Mouse (Mus musculus) urinary bladder, postnatal 36 days (tissue): ENCODE results near the gene Ythdc1.
A peak's percentile ranks its signal among the peaks of the same experiment; 100 is the strongest.
"Not testable (repeated sequence)": the region's sequence is repeated elsewhere in the genome, so short reads cannot be mapped to it uniquely, and the experiment has no call there.

ENCODE experiments used
- DNase-seq, 2 experiments: peaks; one replicate each; pipeline ENCODE4 v3.0.0; 2022; ENCODE audit warnings: low spot score in 2 of 2, mixed read lengths in 1 of 2

Ythdc1 gene

GRCm38 (mm10) chr5:86803962-86804940 lies at the start of gene Ythdc1:
Gene Ythdc1, plus strand, starts transcription at chr5:86804221.
- peak; percentile 88 to 93 for DNase-seq

- DNase-seq, result no peak
Measured at GRCm38 (mm10) chr5:86769015-86769658, 34.9 kb upstream of the Ythdc1 start.

DNA sequence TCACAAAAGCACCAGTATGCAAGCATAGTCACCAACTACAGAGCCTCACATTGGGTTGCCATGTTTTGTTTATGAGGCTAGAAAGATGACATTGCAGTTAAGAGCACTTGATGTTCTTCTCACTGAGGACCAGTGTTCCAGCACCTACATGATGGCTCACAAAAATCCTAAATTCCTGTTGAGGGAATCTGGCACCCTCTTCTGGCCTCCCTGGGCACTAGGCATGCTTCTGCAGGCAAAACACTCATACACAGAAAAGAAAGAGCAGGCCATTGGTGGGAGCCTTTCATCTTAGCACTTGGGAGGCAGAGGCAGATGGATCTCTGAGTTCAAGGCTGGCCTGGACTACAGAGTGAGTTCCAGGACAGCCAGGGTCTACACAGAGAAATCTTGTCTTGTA lies 33.0 kb upstream of the Ythdc1 start:
- no peak for DNase-seq

- peak in 1 of 2 experiments; percentile 8 for DNase-seq
Measured at GRCm38 (mm10) chr5:86776941-86777340, 27.1 kb upstream of the Ythdc1 start.

DNA sequence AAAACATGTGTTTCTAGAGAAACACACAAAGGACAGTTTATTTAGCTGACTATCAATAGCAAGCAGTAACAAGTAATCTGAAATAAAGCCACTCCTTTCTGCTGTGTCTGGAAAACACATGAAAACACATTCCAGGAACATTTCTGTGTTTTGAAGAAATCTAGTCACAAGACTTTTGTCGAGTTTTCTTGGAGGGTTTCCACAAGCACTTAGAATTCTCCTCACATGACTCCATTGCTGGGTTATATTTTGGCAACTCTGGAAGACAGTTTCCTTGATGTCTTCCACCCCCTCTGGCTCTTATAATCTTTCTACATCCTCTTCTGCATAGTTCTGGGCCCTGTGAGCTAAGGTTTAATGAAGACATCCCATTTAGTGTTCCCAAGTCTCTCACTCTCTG lies 25.6 kb upstream of the Ythdc1 start:
- DNase-seq, result no peak

- no peak for DNase-seq
Measured at GRCm38 (mm10) chr5:86783059-86783458, 21.0 kb upstream of the Ythdc1 start.

DNA sequence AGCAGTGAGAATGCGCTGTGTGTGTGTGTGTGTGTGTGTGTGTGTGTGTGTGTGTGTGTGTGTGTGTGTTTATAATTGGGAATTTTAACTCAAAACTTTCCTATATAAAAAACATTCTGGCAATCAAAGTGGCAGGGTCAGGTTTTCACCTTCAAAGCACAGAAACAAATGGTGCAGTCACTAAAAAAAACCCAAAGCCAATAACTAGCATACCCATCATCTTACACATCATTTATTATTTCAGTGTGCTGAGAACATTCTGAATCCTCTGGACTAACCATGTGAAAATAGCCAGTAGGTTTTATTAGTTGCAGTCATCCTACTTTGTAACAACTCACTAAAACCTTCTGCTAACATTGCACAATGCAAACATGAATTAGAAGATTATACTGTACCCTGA lies 19.8 kb upstream of the Ythdc1 start:
- no peak for DNase-seq

DNA sequence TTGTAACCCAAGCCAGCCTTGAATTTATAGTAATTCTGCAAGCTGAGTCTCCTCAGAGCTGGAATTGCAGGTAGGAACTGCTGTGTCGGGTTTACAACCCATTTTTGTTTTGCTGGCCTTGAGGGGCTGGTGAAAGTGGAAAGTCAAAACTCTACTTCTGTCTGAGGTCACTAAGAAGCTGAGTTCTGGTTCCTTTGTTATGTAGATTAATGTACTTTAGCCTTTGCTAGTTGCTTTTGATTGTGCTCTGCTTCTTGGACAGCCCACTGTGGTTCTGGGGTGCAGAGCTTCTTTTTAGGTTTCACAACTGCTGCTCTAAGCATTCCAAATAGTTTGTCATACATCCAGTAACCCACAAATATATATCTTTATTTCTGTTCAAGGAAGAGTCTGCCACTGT lies 17.2 kb upstream of the Ythdc1 start:
- DNase-seq, result no peak

DNA sequence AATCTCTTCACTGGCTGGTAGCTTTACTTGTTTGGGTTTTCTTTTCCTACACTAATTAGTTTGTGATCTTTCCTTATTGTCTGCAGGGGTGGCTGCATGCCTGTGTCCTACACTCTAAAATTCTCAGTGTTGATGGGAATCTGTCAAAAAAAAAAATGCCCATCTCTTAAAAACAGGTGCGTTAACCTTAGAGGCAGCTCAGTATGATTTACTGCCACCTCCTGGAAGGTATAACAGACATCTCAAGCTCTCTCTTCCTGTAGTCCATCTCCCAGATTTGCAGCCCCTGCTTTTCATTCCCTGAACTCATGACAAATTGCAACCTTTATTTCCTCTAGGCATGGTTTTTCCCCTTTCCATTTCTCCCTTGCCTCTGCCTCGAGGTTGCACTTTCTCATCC lies 14.1 kb upstream of the Ythdc1 start:
- no peak for DNase-seq

DNA sequence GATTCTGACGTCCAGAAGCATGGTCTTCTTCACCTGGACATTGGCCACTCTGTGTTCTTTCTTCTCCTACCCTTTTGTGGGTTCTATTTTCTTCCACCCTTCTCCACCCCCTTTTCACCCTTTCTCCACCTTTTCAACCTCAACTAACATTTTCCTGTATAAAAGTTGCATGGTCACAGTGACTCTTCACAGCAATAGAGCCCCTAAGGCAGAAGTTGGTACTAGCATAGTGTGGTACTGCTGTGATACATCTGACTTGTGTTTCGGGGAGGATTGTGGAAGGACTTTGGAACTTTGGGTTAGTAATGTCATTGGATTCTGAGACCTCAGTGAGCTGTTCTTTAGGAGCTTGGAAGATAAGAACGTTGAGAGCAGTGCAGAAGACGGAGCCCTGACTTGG lies 11.8 kb upstream of the Ythdc1 start:
- no peak for DNase-seq

GRCm38 (mm10) chr5:86792807-86793206 lies 11.2 kb upstream of the Ythdc1 start:
- DNase-seq, result no peak

GRCm38 (mm10) chr5:86816795-86817194 lies 12.8 kb downstream of the Ythdc1 start:
- no peak for DNase-seq

DNA sequence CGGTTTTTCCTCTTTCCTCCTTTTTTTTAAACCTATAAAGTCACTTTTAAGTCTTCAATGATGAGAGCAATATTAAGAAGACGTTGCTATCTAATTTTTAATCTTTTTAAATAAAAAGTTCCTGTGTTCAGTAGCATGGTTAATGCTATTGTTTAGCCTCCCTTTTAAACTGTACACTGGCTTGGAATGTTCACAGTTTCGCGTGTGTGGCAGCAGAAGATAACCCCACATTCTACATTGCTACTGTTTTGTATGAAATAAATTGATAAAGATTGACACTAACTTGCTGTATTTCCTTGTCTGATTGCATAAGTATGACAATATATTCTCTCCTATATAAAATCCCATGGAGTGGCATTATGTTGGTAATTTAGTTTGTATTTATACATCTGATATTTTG lies 32.4 kb downstream of the Ythdc1 start:
- DNase-seq, result not testable (repeated sequence)

GRCm38 (mm10) chr5:86838110-86838509 lies 34.1 kb downstream of the Ythdc1 start:
- DNase-seq, result no peak

GRCm38 (mm10) chr5:86839472-86839871 lies 35.5 kb downstream of the Ythdc1 start:
- no peak for DNase-seq

- DNase-seq, result no peak
Measured at GRCm38 (mm10) chr5:86840207-86840606, 36.2 kb downstream of the Ythdc1 start.

DNA sequence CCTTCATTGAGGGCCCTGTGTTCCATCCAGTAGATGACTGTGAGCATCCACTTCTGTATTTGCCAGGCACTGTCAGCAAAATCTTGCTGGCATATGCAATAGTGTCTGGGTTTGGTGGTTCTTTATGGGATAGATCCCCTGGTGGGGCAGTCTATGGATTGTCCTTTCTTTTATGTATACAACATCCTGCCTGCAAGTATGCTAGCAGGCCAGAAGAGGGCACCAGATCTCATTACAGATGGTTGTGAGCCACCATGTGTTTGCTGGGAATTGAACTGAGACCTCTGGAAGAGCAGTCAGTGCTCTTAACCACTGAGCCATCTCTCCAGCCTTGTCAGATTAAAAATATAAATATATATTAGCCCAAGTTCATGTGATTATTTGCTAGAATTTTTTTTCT lies 37.2 kb downstream of the Ythdc1 start:
- DNase-seq, result not testable (repeated sequence)

DNA sequence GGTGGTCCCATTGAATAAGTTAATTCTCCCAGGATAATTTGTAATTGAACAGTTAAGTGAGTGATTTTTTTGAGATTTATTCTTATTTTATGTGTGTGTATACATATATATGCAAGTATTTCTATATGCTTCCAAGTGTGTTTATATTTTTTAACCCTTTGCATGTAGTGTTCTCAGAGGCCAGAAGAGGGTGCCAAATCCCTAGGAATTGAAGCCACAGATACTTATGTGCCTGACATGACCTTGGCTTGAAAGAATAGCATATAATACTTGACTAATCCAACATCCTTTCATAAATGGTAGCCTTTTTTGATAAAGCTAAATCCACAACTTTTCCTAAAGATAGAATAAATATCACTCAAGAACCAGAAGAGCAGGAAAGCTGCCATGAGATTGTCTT lies 46.1 kb downstream of the Ythdc1 start:
- DNase-seq, result no peak

- no peak for DNase-seq
Measured at GRCm38 (mm10) chr5:86851658-86852057, 47.6 kb downstream of the Ythdc1 start.

DNA sequence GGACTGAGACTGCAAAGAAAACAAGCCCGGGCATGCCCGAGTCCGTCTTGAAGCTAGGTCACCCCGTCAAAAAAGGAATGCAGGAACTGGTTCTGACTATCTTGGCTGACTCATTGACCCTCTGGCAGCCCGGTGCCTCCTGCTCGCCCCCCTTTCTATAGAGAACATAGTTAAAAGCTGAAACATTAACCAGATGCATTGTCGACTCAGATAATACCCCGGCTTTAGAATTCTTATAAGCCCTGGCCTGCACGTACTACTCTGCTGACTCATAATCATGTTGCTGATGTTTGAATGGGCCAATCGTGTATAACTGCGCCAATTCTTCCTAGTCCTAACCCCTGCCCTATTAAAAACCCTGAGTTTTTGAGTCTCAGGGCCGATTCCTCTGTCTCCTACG lies 52.5 kb downstream of the Ythdc1 start:
- DNase-seq, result peak; percentile 38 to 61

- no peak for DNase-seq
Measured at GRCm38 (mm10) chr5:86857682-86858081, 53.7 kb downstream of the Ythdc1 start.

DNA sequence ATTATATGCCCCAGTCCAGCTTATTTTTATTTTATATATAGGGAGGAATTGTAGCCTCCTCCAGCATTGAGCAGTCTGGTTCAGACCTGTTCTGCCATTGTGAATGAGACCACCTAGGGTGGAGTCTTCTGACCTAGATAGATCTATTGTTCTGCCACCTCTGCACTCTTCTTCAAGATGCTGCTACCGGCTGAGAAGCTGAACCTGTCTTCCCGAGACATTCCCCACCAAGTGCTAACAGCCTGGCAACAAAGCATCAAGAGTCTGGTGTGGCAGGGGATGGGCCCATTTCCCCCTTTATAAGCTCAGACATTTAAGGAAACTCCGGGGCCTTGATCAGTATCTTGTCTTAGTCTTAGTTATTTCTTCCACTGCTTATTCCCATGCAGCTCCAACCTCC lies 54.3 kb downstream of the Ythdc1 start:
- no peak for DNase-seq

DNA sequence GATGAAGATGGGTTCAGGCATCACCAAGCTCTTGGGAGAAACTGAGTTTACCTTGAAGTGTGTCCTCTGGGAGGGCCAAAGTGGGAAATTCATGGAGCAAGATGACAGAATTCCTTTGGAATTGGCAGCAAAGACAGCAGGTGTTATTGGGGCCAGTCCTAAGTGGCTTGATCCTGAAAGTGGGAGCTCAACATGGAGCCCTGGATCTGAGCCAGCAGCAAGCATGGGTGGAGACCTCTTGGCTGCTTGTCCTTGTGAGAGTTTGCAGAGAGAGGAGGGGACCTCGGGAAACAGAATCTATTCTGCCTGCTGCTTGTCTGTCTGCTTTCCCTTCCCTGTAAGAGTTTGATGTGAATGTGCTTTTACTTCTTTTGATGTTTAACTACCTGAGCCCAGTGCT lies 67.9 kb downstream of the Ythdc1 start:
- DNase-seq, result no peak
